Mouse (Mus musculus): Measurements from ENCODE around the gene Vil1.

Gene Vil1

DNA sequence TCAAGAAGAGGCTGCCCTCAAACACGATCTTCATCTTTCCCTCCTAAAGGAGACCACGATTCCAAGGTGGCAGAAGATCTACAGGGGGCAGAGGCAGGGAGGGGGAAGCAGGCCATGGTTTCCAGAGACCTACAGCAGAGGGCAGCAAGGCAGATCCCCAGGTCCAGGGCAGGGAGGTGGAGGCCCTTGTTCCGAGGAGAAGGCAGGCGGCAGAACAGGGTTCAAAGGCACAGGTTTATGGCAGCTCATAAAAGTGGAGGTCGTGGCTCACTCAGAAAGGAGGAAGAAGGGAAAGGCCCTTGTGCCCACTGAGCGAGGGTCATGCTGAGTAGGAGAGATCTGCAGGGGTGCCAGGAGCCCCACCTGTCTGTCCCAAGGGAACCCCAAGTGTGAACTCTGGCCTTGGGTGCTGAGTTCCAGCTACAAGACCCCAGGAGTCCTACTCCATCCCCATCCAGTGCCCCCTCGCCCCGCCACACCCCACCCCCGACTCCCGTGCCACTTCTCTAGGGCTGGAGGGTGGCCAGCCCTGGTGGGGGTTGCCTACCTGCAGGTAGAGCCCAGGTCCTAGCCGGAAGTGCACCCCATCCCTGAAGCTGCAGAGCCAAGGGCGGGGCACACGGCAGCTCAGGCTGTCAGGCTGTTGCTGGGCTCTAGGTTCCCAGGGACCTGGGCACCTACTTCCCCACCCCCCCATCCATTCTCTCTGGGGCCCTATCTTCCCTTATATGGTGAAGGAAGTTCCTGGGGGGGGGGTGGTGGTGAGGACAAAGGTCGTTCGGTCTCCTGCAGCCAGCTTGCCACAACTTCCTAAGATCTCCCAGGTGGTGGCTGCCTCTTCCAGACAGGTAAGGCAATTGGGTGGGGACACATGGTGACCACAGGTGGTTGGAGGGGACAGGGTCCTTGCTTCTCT lies at the start of gene Vil1:
Vil1 (plus strand) TSS at position 788 of the 916 bp plus-strand sequence.
- no peak for DNase-seq

DNA sequence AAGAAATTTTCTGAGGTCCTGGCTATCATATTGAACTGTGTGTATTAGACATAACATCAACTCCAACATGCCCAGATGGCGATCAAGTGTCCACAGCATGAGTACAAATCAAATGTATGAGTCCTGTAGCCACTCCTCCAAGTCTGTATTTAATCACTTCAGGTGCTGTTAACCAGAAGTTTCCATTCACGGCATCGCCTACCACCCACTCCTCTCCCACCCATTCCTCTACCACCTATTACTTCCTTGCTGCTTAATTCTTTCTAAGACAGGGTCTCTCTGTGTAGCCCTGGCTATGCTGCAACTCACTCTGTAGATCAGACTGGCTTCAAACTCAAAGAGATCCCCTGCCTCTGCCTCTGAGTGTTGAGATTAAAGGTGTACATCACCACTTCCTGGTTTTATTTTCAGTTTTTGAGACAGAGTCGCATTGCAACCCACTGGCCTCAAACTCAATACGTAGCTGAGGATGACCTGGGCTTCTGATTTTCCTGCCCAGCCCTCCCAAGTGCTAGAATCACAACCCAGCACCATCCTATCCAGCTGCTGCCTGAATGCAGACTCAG lies 49.1 kb upstream of the Vil1 start:
- DNase-seq: no peak

DNA sequence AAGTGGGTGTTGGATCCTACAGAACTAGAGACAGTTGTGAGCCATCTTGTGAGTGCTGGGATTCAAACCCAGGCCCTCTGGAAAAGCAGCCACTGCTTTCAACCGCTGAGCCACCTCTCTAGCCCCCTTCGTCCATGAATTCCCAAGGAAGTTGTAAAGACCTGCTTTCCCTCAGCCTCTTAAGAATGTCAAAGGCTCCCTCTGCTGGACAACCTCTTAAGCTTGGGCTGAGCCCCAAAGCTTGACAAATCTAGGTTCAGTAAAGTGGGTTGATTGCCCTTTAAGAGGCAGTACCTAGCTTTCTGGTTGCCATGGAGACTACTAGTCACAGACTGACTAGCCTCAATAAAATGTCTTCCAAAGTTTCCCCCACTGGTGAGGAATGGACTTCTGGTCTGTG lies 47.4 kb upstream of the Vil1 start, which contains the start of gene Catip:
Catip (plus strand) TSS at position 297 of the 400 bp plus-strand sequence.
- DNase-seq: peak; percentile 87

DNA sequence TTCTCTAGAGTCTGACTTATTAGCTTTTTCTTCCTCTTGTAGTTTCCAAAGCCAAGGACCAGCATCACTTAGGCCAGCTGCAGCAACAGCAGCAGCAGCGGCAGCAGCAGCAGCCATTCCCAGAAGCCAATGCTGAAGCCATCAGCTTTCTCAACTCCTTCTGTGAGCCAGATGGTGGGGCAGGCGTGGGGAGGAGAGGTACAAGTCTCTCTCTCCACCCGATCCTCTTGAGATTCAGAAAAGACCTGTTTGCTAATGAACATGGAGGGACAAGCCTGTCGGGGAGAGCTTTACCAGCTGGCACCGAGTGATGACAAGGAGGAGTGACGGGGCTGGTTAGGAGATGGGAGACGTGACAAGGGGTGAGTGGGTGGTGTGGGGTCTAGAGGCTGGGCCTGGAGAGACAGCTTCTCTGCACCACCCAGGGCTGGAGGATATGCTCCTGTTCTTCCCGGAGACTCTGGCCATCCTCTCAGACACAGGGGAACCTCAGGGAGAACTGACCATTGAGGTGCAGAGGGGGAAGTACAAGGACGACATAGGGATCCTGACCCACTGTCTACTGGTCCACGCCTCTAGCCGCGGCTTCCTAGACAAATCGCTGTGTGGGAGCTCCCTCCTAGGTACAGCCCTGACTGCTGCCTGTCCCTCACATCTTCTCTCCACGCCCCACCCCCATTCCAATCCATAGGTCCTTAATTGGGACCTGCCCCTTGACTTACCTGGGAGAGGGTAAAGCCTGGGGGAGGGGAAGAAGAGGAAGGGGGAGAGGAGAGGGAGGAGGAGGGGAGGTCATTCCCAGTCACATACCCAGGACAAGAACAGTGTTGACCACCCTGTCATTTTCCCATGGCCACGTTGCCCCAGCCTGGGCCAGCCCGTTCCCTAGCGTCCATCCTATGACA lies 46.6 kb upstream of the Vil1 start:
- no peak for DNase-seq

DNA sequence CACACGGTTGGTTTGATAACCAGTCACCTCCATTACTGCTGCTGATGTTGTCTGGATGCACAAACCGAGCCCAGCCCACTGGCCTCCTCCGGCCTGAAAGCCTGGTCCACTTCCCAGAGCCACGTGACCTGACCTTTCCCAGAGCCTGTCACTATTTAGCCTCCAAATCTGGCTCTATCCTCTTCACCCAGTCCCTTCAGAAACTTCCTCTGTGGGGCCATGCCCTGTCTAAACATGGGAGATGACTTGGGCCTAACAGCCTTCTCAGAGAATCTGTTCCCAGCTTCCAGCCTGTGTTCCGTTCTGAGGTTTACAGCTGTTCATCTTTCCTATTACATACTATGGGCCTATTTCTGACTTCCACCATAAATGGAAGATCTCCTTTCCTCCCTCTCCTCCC lies 45.7 kb upstream of the Vil1 start:
- no peak for DNase-seq

DNA sequence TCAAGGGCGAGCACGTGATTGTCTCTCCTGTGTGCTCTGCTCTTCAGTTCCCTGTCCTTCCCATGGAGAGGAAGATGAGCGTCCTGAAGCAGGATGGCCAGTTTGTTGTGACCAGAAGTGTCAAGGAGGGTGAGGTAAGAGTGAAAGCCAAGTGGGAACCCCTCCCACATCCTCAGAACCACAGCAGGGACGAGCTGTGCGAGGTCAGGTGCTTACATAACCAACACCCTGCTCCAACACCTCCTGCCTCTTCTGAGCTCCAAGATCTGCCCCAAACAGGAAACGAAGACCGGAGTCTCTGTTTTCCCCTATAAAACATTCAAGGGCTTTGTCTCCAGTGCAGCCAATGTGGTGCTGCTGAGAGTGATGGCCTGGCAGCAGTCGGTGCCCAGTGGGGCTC lies 44.9 kb upstream of the Vil1 start:
- no peak for DNase-seq

DNA sequence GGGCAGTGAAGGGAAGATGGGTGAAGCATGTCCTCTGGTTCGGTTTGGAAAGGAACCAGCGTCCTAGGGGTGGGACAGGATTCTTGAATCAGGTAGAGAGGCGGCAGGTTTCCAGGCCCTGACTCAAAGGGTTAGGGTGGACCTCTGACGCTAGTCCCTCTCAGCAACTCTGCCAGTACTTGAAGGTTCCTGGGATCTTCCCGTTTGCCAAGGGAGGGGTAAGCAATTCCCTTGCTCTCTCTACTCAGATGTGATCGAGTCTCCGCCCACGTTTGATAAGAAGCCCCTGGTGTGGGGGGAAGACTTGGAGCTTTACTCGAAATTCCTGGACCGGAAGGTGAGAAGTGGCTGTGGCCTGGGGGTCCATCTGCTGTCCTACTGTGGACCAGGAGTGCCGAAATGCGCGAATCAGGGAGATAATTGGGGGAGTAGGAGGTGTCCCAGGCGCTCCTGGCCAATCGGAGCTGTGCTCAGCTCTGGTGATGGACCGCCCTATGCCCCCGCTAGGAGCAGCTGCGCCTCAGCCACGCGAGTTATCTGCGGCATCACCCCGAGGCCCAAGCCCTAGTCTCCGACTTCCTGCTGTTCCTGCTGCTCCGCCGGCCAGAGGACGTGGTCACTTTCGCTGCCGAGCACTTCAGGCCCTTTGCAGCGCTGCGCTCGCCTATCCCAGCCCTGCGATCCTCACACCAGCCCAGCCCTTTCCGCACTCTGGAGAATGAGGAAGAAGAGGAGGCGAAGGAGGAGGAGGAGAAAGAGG lies 41.1 kb upstream of the Vil1 start:
- no peak for DNase-seq

DNA sequence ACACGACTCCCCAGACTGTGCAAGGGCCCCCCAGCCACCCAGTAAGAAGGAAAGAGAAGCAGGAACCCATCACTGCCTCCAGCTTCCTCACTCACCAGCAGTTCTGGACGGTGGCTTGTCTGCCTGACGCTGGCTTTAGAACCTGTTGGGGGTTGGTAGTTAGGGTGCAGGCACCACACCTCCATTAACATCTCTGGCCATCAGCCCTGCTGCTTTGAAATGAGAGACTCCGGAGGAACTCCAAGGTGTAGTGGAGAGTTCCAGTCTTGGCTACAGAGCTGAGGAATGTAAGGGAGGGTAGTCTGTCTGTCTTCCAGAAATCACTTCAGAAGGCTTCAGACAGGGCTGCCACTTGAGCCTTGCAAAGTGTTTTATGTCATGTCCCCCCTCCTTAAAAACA lies 39.1 kb upstream of the Vil1 start:
- DNase-seq: no peak

DNA sequence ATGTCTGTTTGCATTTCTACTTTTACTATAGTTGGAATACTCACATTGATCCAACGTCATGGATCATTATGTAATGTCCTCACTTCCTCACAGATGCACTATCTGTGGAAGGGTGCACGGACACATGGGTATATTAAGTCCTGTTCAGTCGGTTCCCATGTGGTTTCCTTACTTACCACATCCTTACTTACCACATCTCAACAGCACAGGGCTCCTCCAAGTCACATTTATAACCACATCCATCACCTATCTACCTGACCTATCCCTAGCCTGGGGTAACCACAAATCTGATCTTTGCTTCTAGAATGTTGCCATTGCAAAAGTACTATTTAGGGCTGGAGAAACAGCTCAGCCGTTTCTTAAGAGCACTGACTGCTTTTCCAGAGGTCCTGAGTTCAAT lies 35.8 kb upstream of the Vil1 start:
- no peak for DNase-seq

DNA sequence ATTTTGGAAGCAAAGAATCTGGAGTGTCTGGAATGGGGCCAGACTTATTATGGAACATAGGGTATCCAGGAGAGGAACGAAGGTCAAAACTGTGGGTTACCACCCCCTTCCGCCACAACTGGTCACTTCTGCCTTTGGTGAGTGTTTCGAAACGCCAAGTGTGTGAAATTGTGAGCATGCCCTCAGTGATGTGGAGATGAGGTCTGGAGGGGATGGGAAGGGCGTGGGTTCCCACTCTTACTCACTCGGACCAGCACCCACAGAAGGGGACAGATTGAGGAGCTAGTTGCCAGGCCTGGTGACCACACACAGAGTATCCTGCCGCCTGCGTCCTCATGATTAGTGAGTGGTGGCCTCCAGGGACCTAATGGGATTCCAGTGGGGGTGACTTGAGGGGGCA lies 34.2 kb upstream of the Vil1 start, which contains the start of gene Slc11a1:
Slc11a1 (plus strand) TSS at position 216 of the 400 bp plus-strand sequence.
- DNase-seq: no peak

DNA sequence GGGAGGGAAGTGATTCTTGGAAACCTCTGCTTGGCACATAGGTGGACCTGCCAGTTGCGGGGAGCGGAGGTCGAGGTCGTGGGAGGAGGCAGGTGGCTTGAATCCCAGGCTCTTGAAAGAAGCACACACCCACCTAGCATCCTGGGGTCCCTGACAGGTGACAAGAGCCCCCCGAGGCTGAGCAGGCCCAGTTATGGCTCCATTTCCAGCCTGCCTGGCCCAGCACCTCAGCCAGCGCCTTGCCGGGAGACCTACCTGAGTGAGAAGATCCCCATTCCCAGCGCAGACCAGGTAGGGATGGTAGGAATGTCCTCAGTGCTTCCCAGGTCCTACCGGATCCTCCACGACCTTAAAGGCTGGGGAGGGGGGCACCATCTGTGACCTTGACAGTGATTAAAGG lies 33.6 kb upstream of the Vil1 start:
- no peak for DNase-seq

DNA sequence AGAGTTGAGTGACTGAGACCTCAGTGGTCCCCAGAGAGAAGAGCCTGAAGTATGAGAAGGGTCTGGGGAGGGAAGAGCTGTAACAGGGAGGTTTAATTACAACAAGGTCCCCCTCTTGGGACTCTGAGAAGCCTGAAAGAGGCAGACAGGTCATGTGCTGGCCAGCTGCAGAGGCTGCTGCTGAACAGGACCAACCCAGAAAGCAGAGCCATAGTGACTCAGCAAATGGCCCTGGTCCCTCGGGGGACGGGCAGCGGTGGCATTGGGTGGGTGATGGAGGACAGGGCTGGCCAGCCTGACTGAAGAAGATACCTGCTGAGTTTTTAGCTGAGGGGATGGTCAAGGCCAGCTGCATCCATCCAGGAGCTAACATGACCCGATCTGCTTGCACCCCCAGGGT lies 32.8 kb upstream of the Vil1 start:
- DNase-seq: no peak

DNA sequence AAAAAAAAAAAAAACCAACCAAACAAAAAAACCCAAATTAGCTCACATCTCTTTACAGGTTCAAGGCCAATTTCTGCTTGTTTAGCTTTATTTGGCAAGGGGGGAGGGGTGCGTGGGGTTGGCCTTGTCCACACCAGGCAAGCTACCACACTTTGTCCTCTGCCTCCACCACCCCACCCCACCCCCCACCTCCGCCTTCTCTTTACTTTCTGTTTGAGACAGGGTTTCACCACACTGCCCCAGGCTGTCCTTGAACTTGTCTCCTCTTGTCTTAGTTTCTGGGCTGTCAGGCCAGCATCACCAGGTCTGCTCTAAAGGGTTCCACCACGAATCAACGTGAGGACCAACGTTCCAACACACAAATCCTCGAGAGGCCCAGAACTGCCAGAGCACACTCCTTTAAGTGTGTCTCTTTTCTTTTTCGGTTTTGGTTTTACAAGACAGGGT lies 30.1 kb upstream of the Vil1 start:
- DNase-seq: no peak

DNA sequence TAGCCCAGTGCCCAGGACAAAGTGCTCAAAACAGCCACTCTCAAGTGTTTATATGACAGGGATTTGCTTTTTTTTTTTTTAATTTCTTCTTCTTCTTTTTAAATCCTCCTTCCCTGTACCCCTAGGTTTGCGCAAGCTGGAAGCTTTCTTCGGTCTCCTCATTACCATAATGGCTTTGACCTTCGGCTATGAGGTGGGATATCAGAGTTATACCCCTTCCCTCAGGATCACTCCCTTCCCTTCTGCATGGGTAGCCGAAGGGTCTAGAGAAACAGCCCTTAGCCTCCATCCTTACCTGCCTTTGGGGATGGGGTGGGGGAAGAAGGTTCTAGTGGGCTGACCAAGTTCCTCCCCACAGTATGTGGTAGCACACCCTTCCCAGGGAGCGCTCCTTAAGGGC lies 28.7 kb upstream of the Vil1 start:
- DNase-seq: no peak

DNA sequence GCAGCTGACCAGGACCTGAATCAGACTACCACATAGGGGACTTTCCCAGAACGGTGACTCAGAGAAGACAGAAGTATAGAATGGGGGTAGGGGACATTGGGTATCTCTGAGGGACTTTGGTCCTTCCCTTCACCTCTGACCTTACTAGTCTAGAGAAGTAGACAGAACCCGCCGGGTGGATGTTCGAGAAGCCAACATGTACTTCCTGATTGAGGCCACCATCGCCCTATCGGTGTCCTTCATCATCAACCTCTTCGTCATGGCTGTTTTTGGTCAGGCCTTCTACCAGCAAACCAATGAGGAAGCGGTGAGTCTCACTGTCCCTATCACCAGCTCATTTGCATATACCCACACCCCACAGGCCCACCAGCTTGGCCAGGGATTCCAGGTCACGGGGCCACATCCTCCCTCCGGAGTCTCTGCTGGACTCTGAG lies 27.6 kb upstream of the Vil1 start:
- no peak for DNase-seq

DNA sequence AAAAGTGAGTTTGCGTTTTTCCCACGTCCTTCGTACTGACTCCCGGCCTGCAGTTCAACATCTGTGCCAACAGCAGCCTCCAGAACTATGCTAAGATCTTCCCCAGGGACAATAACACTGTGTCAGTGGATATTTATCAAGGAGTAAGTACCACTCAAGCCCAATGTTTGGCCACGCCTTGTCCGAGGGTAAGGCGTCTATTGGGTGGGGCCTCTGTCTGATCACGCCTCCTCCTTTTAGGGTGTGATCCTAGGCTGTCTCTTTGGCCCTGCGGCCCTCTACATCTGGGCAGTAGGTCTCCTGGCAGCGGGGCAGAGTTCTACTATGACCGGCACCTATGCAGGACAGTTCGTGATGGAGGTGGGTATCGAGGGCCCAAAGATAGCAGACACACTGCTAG lies 25.8 kb upstream of the Vil1 start:
- no peak for DNase-seq

DNA sequence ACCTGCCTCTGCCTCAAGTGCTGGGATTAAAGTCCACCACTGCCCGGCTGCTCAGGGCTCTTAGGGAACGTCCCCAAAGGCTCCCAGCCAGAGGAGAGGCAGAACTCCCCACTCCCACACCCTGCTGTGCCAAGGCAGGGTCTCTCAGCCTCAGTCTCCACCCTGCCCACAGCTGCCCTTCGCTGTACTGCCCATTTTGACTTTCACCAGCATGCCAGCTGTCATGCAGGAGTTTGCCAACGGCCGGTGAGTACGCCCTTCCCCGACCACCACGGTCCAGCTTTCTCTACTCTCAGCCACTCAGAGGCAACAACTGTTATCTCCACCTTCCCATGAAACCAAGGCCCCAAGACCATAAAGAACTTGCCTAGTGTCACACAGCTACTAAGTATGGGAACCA lies 24.7 kb upstream of the Vil1 start:
- DNase-seq: no peak

DNA sequence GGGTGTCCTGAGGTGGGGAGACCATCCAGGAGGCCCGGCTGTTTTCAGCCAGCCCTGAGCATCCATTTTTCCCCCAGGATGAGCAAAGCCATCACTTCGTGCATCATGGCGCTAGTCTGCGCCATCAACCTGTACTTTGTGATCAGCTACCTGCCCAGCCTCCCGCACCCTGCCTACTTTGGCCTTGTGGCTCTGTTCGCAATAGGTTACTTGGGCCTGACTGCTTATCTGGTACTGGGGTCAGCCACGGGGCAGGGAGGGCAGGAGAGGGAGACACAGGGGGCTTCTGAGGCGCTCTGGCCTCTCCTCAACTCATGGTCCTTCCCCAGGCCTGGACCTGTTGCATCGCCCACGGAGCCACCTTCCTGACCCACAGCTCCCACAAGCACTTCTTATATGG lies 24.1 kb upstream of the Vil1 start:
- peak; percentile 40 for DNase-seq

DNA sequence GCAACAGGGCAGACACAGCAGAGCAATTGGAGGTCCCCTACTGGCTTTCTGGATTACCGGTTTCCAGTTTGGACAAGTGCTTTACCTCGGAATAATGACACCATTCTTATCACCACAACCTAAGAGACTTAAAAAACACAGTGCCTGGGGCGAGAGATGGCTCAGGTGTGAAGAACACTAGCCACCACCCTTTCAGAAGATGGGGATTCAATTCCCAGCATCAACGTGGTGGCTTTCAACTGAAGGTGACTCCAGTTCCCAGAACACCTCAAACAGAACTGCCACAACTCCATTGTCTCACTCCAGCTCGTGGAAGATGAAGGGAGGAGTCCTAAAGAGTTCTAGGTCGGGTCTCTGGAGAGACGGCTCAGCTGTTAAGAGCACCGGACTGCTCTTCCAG lies 23.6 kb upstream of the Vil1 start:
- no peak for DNase-seq

DNA sequence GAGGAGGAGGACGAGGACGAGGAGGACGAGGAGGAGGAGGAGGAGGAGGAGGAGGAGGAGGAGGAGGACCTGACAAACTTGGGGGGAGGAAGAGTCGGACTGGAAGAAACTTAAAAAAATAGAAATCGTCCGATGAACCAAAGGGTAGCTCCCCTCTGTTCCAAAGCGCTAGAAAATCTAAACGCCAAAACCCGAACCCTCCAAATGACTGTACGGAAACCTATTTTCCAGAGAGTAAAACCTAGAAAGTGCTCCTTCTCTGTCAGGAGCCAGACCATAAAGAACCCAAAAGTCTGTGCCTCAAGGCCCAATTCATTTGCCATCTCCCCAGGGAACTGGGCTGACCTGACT lies 22.8 kb upstream of the Vil1 start:
- no peak for DNase-seq

DNA sequence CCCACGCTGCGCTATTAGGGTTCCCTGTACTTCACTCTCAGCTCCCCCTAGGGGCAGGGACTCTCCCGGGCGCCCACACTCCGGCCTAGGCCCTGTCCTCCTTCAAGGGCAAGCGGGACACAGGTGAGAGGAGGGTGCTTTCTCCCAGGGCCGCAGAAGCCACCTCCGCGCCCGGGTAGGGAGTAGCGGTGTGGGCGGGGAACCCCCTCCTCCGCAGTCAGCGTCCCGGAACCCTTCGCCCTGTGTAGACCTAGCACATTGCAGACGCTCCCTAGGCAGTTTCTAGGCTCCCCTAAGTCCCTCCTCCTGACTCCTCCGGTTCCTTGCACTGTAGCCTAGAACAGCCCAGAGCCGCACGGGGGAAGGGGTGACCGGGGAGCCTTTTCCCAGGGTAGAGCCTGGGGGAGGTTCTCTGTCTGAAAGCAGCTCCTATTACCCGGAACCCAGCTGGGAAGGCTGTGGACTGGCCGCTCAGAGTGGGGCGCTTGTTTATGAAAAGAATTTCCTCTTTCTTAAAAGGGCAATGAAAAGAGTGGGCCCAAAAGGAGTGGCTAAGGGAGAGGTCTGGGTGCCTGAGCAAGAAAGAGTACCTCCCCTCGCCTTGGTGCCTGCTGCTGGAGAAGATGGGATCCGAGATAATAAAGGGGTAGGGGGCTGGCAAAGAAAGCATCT lies 22.3 kb upstream of the Vil1 start:
- DNase-seq: peak; percentile 95

DNA sequence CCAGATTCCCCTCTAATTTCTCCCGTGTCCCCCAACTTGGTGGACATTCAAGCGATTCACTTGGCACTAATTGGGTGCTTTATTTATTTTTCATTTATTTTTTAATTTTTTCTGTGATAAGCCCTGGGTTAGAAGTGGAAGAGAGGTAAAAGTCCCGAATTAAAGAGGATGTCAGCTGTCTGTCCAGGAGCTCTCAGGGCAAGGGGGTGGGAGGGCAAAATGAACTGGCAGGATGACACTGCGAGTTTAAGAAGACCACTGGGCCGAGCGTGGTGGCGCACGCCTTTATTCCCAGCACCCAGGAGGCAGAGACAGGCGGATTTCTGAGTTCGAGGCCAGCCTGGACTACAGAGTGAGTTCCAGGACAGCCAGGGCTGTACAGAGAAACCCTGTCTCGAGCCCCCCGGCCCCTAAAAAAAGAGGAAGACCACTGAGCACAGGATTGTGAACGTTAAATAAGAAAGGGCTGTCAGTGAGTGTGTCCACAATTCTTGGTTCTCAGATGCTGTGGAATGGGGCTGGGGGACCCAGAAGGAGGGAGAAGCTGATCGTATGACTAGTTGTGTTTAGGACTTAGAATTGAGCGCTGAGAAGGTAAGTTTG lies 21.7 kb upstream of the Vil1 start:
- no peak for DNase-seq

Data from cerebellum, adult 9-10 months (tissue).